Mouse (Mus musculus): Measurements from ENCODE around the gene Hus1b. TPM values are rescaled to one million over a fixed set of nuclear protein-coding genes. Genes with fewer than 3 reads are reported as not detected.

Hus1b gene
- total and polyA plus RNA-seq, 3 experiments, result 0.08 to 0.19 TPM; not detected in 1

DNA sequence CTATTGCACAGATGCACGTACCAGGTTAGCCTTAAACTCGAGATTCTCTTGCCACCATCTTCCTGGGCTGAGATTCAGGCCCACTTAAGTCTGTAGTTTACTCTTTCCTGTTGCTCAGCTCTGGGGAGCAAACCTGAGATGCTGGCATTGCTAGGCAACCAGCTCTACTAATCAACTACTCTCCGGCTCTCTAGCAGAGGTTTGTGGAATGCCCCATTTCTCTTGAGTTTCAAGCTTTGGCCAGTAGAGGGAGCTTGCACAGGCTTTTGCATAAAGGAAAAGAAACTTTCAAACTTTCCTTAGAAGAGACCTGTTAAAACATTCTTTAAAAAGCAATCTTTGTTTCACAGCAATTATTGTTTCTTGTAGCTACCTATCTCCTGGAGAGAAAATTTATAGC lies 46.3 kb upstream of the Hus1b start:
- H3K27ac ChIP-seq (ENCODE audit: control insufficient read depth, low read depth, low read length), result no peak overlapping the region
- no peaks in the 10 kb centered on the region for H3K36me3 ChIP-seq (ENCODE audit: control insufficient read depth in 1 of 2, insufficient read depth in 2 of 2, low read length in 2 of 2)
- H3K79me2 ChIP-seq (ENCODE audit: control insufficient read depth, insufficient read depth, low read length, poor library complexity), result no peaks in the 10 kb centered on the region
- no peaks in the 10 kb centered on the region for H3K4me1 ChIP-seq (ENCODE audit: control insufficient read depth in 1 of 2, insufficient read depth in 2 of 2, low read length in 2 of 2)
- H3K4me3 ChIP-seq (ENCODE audit: control insufficient read depth in 1 of 2, insufficient read depth in 1 of 2, low read depth in 2 of 2, low read length in 2 of 2), result no peak overlapping the region
- H3K9ac ChIP-seq (ENCODE audit: control insufficient read depth, low read depth, low read length, poor library complexity, severe bottlenecking), result no peak overlapping the region
- H3K27me3 ChIP-seq (ENCODE audit: control insufficient read depth in 1 of 2, insufficient read depth in 2 of 2, low read length in 2 of 2), result peaks cover 0 to under 1% of the 10 kb centered on the region in 2 experiments; a peak in 3 of 4 replicates
- peak; percentile 53 for DNase-seq (ENCODE audit: low read depth, low spot score)
- no peaks in the 10 kb centered on the region for H3K9me3 ChIP-seq (replicated peaks; ENCODE audit: insufficient read depth, low read length)
- TF ChIP-seq POLR2AphosphoS5 (IDR thresholded peaks at IDR 0.05; ENCODE audit: borderline replicate concordance, low read depth, low read length), result no peak
- no peak for TF ChIP-seq E2F4 (IDR thresholded peaks at IDR 0.05; ENCODE audit: borderline replicate concordance, low read depth, low read length)
- peak; percentile 68 for TF ChIP-seq SMC3 (IDR thresholded peaks at IDR 0.05; ENCODE audit: low read depth, low read length)
- TF ChIP-seq CHD1 (IDR thresholded peaks at IDR 0.05; ENCODE audit: low read depth, low read length), result no peak
- no peak for TF ChIP-seq CHD2 (IDR thresholded peaks at IDR 0.05; ENCODE audit: low read length)
- TF ChIP-seq ZC3H11A (IDR thresholded peaks at IDR 0.05; ENCODE audit: low read depth, low read length), result no peak
- peak; percentile 46 for TF ChIP-seq RAD21 (IDR thresholded peaks at IDR 0.05; ENCODE audit: low read depth, low read length)
- peak; percentile 46 to 78 (median 69) for TF ChIP-seq CTCF (IDR thresholded peaks at IDR 0.05 in 2 of 3, conservative IDR thresholded peaks at IDR 0.05 in 1 of 3; ENCODE audit: control insufficient read depth in 1 of 3, insufficient read depth in 1 of 3, low read depth in 2 of 3, low read length in 3 of 3, poor library complexity in 1 of 3, severe bottlenecking in 1 of 3)
- TF ChIP-seq ZKSCAN1 (IDR thresholded peaks at IDR 0.05; ENCODE audit: low read depth, low read length), result no peak

DNA sequence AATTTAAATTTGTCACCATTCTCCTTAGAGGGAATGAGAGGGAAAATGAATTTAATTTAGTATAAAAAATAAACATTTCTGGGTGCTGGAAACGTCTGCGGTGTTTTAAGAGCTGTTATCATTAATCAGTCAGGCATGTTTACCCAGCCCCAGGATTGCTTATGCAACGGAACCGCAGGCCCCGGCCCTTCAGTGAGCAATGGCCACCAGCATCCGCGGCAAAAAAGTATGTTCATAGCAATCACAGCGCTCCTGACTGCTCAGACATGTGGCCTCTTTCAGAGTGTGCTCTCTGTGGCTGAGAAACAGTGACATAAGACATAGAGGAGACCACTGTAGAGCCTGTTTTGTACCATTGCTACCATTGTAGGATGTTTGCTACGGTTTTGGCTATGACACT lies 42.7 kb upstream of the Hus1b start:
- H3K9ac ChIP-seq (ENCODE audit: control insufficient read depth, low read depth, low read length, poor library complexity, severe bottlenecking), result no peak overlapping the region
- TF ChIP-seq NELFE (IDR thresholded peaks at IDR 0.05; ENCODE audit: low read depth, low read length) (no peak), CHD1 (IDR thresholded peaks at IDR 0.05; ENCODE audit: low read depth, low read length) (no peak), POLR2AphosphoS2 (IDR thresholded peaks at IDR 0.05; ENCODE audit: low read length) (no peak)
- H3K4me3 ChIP-seq (ENCODE audit: control insufficient read depth in 1 of 2, insufficient read depth in 1 of 2, low read depth in 2 of 2, low read length in 2 of 2), result no peak overlapping the region
- H3K27me3 ChIP-seq (ENCODE audit: control insufficient read depth in 1 of 2, insufficient read depth in 2 of 2, low read length in 2 of 2), result peaks cover 2 to 11% of the 10 kb centered on the region in 2 experiments
- DNase-seq (ENCODE audit: low read depth, low spot score), result no peak
- no peaks in the 10 kb centered on the region for H3K9me3 ChIP-seq (replicated peaks; ENCODE audit: insufficient read depth, low read length)
- no peaks in the 10 kb centered on the region for H3K79me2 ChIP-seq (ENCODE audit: control insufficient read depth, insufficient read depth, low read length, poor library complexity)
- no peaks in the 10 kb centered on the region for H3K36me3 ChIP-seq (ENCODE audit: control insufficient read depth in 1 of 2, insufficient read depth in 2 of 2, low read length in 2 of 2)
- no peaks in the 10 kb centered on the region for H3K4me1 ChIP-seq (ENCODE audit: control insufficient read depth in 1 of 2, insufficient read depth in 2 of 2, low read length in 2 of 2)
- H3K27ac ChIP-seq (ENCODE audit: control insufficient read depth, low read depth, low read length), result no peak overlapping the region

DNA sequence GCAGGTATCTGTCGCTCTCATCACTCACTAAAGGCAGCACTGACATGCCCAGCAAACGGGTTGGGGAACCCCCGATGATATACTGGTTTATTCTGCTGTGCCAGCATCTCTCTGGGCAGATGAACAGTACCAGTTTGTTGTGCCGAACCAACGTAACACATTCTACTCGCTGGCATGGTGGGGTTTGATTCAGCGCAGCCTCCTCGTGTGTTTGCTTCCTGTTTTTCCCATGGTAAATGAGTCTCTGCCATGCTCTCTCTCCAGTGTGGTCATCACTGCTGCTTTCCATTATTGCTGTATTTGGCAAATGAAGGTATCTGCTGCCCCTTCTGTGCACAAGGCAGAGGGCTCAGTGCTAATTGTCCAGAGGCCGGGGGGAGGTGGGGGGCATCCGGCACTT lies 42.2 kb upstream of the Hus1b start:
- H3K36me3 ChIP-seq (ENCODE audit: control insufficient read depth in 1 of 2, insufficient read depth in 2 of 2, low read length in 2 of 2), result no peaks in the 10 kb centered on the region
- no peak for DNase-seq (ENCODE audit: low read depth, low spot score)
- no peaks in the 10 kb centered on the region for H3K9me3 ChIP-seq (replicated peaks; ENCODE audit: insufficient read depth, low read length)
- TF ChIP-seq ZC3H11A (IDR thresholded peaks at IDR 0.05; ENCODE audit: low read depth, low read length), result no peak
- TF ChIP-seq USF2 (IDR thresholded peaks at IDR 0.05; ENCODE audit: borderline replicate concordance in 1 of 2, insufficient read depth in 1 of 2, low read depth in 1 of 2, low read length in 2 of 2), result no peak
- TF ChIP-seq POLR2AphosphoS2 (IDR thresholded peaks at IDR 0.05; ENCODE audit: low read length), result no peak
- TF ChIP-seq MAX (IDR thresholded peaks at IDR 0.05; ENCODE audit: low read length), result no peak
- no peak for TF ChIP-seq ZMIZ1 (IDR thresholded peaks at IDR 0.05; ENCODE audit: low read depth, low read length)
- no peak for TF ChIP-seq USF1 (IDR thresholded peaks at IDR 0.05; ENCODE audit: low read depth, low read length)
- no peak for TF ChIP-seq CHD2 (IDR thresholded peaks at IDR 0.05; ENCODE audit: low read length)
- no peak for TF ChIP-seq GATA1 (IDR thresholded peaks at IDR 0.05; ENCODE audit: low read depth, low read length)
- TF ChIP-seq JUND (IDR thresholded peaks at IDR 0.05; ENCODE audit: low read depth, low read length), result no peak
- TF ChIP-seq RCOR1 (IDR thresholded peaks at IDR 0.05; ENCODE audit: low read depth, low read length), result no peak
- TF ChIP-seq KAT2A (conservative IDR thresholded peaks at IDR 0.05; ENCODE audit: low read depth, low read length), result no peak
- no peak for TF ChIP-seq E2F4 (IDR thresholded peaks at IDR 0.05; ENCODE audit: borderline replicate concordance, low read depth, low read length)
- no peak for TF ChIP-seq MEF2A (IDR thresholded peaks at IDR 0.05; ENCODE audit: extremely low read depth, insufficient replicate concordance, low read depth, low read length, poor library complexity, severe bottlenecking)
- TF ChIP-seq MAFK (IDR thresholded peaks at IDR 0.05; ENCODE audit: borderline replicate concordance, low read depth, low read length), result no peak
- no peak for TF ChIP-seq UBTF (IDR thresholded peaks at IDR 0.05; ENCODE audit: borderline replicate concordance, insufficient read depth, low read depth, low read length)
- H3K27ac ChIP-seq (ENCODE audit: control insufficient read depth, low read depth, low read length), result no peak overlapping the region
- no peaks in the 10 kb centered on the region for H3K79me2 ChIP-seq (ENCODE audit: control insufficient read depth, insufficient read depth, low read length, poor library complexity)
- H3K4me1 ChIP-seq (ENCODE audit: control insufficient read depth in 1 of 2, insufficient read depth in 2 of 2, low read length in 2 of 2), result no peaks in the 10 kb centered on the region
- peaks cover 2 to 11% of the 10 kb centered on the region in 2 experiments for H3K27me3 ChIP-seq (ENCODE audit: control insufficient read depth in 1 of 2, insufficient read depth in 2 of 2, low read length in 2 of 2)
- H3K9ac ChIP-seq (ENCODE audit: control insufficient read depth, low read depth, low read length, poor library complexity, severe bottlenecking), result no peak overlapping the region
- H3K4me3 ChIP-seq (ENCODE audit: control insufficient read depth in 1 of 2, insufficient read depth in 1 of 2, low read depth in 2 of 2, low read length in 2 of 2), result no peak overlapping the region

Data from MEL (cell line).